Mouse (Mus musculus): ENCODE data around the gene Trpv3.

Trpv3 gene

DNA sequence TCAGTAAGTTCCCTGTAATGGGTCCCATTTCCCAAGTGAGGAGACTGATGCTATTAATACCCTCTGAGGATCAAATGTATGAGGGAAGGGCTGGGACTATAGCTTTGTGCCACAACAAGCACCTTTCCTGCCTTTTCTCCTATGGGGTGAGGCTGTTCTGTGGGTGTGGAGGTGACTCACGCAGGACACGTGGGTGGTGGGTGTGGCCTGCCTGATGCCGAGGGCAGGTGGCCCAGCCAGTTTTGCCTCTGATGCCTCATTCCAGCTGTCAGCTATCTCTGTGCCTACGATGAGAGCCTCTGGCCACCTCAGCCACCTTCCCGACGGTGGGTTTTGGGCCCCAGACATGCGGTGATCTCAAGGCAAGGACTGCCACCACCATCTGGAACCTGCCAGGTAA is at the start of gene Trpv3:
Gene Trpv3 (plus strand): TSS at position 122 of the 400 bp plus-strand sequence.
- Histone ChIP-seq H3K36me3 (ENCODE audit: control insufficient read depth, insufficient read depth, low read length, poor library complexity, severe bottlenecking) (no peaks in the 10 kb centered on the region), H3K27me3 (ENCODE audit: control insufficient read depth, insufficient read depth, low read length, poor library complexity, severe bottlenecking) (no peaks in the 10 kb centered on the region)
- no peak for DNase-seq (ENCODE audit: low read depth, low spot score)

DNA sequence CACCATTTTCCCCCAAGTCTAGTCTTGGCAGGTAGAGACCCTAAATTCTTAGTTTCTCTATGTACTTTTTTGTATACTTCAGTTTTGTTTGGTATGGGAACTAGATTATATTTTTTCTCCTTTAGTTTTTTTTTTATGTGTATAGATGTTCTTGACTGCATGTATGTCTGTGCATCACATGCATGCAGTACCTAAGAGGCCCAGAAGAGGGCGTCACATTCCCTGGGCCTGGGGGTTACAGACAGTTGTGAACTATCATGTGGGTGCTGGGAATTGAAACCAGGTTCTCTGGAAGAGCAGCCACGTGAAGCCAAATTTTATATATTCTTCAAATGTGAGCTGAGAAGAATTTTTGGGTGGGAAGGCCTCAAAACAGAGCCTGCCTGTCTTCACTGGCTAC is 47.5 kb upstream of the Trpv3 start:
- DNase-seq (ENCODE audit: low read depth, low spot score): no peak
- no peaks in the 10 kb centered on the region; the same call in 1 of the 2 replicates for H3K36me3 ChIP-seq (ENCODE audit: control insufficient read depth, insufficient read depth, low read length, poor library complexity, severe bottlenecking)

DNA sequence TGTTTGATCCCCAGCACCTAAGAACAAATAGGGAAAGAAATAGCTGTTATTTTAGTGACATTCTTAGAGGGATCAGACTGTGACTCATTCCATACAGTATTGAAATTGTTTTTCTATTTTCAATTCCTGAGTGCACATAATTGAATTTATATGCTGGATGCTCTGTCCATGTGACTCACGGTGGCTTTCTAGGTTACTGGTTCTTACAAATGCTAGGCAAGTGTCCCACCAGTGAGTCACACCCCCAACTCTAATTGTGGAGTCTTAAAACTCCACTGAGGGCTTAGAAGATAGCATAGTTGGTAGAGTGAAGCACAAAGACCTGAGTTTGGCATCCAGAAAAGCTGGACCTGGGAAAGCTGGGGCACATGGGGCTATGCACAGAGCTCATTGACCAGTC is 46.5 kb upstream of the Trpv3 start:
- DNase-seq (ENCODE audit: low read depth, low spot score): no peak
- Histone ChIP-seq H3K36me3 (ENCODE audit: control insufficient read depth, insufficient read depth, low read length, poor library complexity, severe bottlenecking) (no peaks in the 10 kb centered on the region; the same call in 1 of the 2 replicates), H3K27me3 (ENCODE audit: control insufficient read depth, insufficient read depth, low read length, poor library complexity, severe bottlenecking) (no peaks in the 10 kb centered on the region)

More for the DNA sequence above, 47.5 kb upstream of the Trpv3 start:
- no peaks in the 10 kb centered on the region for H3K27me3 ChIP-seq (ENCODE audit: control insufficient read depth, insufficient read depth, low read length, poor library complexity, severe bottlenecking)

DNA sequence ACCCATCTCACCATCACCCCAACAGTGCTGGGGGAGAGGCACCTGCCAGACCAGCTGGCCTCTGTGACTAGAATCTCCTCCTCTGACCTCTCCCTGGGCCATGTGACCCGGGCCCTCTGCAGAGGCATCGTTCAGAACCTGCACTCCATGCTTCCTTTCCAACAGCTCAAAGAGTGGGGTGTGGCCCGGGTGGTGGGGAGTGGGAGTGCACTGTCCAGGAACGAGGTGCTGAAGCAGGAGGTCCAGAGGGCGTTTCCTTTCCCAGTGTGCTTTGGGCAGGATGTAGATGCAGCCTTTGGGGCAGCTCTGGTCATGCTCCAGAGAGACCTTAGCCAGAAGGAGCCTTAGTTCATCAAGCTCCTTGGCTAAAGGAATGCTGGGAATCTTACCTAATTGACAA is 44.3 kb upstream of the Trpv3 start:
- Histone ChIP-seq H3K36me3 (ENCODE audit: control insufficient read depth, insufficient read depth, low read length, poor library complexity, severe bottlenecking) (no peaks in the 10 kb centered on the region; the same call in 1 of the 2 replicates), H3K27me3 (ENCODE audit: control insufficient read depth, insufficient read depth, low read length, poor library complexity, severe bottlenecking) (no peaks in the 10 kb centered on the region)
- no peak for DNase-seq (ENCODE audit: low read depth, low spot score)

DNA sequence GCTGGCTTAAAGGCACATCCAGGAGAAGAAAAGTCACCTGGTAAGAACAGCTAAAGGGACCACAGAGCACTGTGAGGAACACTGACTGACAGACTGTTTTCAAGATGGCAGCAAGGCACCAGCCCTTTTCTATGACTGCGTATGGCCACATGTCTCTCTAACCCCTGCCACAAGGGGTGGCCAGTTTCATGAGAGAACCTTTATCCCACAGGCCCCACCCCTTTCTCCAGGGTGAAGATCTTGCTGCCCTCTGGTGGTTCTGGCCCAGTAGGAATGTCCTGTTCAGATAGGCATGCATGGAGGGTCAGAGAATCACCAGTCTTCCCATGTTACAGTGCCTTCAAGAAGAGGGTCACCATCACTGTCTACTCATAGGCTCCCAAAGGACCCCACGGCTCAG is 43.2 kb upstream of the Trpv3 start:
- DNase-seq (ENCODE audit: low read depth, low spot score): peak; percentile 22
- Histone ChIP-seq H3K27me3 (ENCODE audit: control insufficient read depth, insufficient read depth, low read length, poor library complexity, severe bottlenecking) (no peaks in the 10 kb centered on the region), H3K36me3 (ENCODE audit: control insufficient read depth, insufficient read depth, low read length, poor library complexity, severe bottlenecking) (no peaks in the 10 kb centered on the region; the same call in 1 of the 2 replicates)

DNA sequence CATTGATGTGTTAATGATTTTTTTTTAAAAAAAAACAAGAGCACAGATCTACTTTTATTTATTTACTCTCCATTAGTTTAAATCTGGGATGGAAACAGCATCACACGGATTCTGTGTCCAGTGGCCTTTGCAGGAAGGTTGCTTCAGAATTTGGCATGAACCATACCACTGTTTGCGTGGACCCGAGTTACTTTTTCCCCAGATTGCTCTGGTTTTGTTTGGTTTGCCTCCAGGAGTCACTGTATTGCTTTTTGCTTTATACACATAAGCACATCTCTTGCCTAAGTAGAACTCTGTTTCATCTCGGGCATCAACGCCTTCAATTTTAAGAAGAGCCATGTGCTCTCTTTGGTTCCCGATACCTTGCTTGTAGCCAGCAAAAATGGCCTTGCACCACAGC is 41.3 kb upstream of the Trpv3 start:
- DNase-seq (ENCODE audit: low read depth, low spot score): no peak
- Histone ChIP-seq H3K36me3 (ENCODE audit: control insufficient read depth, insufficient read depth, low read length, poor library complexity, severe bottlenecking) (no peaks in the 10 kb centered on the region), H3K27me3 (ENCODE audit: control insufficient read depth, insufficient read depth, low read length, poor library complexity, severe bottlenecking) (no peaks in the 10 kb centered on the region)

DNA sequence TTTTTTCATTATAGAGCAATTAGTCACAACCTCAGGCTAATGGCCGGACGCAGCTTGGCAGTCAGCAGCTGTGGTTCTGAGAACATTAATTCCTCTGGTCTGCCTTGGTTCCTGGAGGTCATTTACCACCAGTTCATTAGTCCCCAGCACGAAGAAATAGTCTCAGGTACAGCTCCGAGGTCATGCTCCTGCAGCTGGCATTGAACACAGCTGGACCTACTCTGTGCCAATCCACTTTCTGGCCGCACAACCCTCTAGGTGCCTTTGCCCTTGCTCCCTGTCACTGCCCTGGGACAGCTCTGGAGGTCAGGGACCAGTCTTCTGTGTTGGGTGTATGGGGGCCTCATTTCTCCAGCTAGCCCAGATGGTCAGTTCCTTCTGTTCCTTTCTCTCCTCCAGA is 38.3 kb upstream of the Trpv3 start:
- H3K27me3 ChIP-seq (ENCODE audit: control insufficient read depth, insufficient read depth, low read length, poor library complexity, severe bottlenecking): no peaks in the 10 kb centered on the region
- H3K36me3 ChIP-seq (ENCODE audit: control insufficient read depth, insufficient read depth, low read length, poor library complexity, severe bottlenecking): no peaks in the 10 kb centered on the region
- DNase-seq (ENCODE audit: low read depth, low spot score): no peak

DNA sequence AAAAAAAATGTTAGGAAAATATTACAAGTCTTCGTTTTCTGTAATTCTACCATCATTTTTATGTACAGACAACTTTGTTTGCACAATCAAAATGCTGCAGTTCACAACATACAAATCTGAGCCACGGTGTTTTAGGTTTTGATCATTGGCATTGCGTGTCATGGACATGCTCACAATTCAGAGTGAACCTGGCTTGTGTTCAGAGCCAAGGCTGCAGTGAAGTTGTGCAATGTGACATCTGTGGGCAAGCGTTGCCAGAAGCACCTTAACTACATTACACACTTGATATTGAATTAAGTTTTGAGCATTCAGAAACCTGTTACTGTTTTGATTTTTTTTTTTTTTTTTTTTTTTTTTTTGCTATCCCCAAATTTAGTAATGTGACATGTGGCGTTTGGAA is 37.1 kb upstream of the Trpv3 start:
- Histone ChIP-seq H3K27me3 (ENCODE audit: control insufficient read depth, insufficient read depth, low read length, poor library complexity, severe bottlenecking) (no peaks in the 10 kb centered on the region), H3K36me3 (ENCODE audit: control insufficient read depth, insufficient read depth, low read length, poor library complexity, severe bottlenecking) (no peaks in the 10 kb centered on the region)
- DNase-seq (ENCODE audit: low read depth, low spot score): no peak

DNA sequence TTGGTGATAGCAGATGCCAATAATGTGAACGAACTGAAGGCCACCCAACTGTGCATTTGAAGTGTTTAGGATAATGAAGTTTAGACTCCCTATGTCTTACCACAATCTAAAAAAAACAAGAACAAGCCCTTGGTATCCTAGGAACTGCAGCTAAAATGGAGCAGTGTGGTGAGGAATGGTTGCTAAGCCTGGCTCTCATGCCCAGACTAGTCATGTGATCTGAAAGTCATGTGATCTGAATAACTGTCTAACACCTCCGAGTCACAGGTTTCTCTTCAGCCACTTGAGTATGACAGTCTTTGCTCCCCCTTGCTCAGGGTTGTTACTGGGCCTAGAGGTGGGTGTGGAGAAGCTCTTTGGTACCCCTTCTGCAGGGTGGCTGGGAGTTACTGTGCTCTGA is 34.7 kb upstream of the Trpv3 start:
- no peaks in the 10 kb centered on the region for H3K27me3 ChIP-seq (ENCODE audit: control insufficient read depth, insufficient read depth, low read length, poor library complexity, severe bottlenecking)
- no peaks in the 10 kb centered on the region for H3K36me3 ChIP-seq (ENCODE audit: control insufficient read depth, insufficient read depth, low read length, poor library complexity, severe bottlenecking)
- no peak for DNase-seq (ENCODE audit: low read depth, low spot score)

DNA sequence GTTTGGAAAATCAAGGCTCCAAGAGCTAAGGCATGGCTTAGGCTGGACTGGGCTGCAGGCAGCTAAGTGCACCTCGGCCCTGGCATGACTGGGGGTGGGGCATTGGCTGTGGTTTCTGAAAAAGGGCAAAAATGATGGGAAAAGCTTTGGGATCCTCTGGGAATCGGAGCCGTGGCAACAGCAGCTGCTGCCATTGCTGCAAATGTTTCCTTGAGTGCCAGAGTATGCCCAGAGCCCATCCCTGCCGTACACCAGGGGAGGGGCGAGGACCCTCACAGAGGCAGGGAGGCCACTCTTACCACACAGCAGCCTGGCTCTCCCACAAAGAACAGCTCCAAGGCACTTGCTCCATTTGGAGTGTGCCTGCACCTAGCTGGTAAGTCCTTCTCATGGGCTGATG is 33.2 kb upstream of the Trpv3 start, which contains the start of gene Trpv1:
Gene Trpv1 (plus strand): TSS at position 301 of the 400 bp plus-strand sequence.
- no peak for DNase-seq (ENCODE audit: low read depth, low spot score)
- Histone ChIP-seq H3K27me3 (ENCODE audit: control insufficient read depth, insufficient read depth, low read length, poor library complexity, severe bottlenecking) (no peaks in the 10 kb centered on the region), H3K36me3 (ENCODE audit: control insufficient read depth, insufficient read depth, low read length, poor library complexity, severe bottlenecking) (no peaks in the 10 kb centered on the region)

DNA sequence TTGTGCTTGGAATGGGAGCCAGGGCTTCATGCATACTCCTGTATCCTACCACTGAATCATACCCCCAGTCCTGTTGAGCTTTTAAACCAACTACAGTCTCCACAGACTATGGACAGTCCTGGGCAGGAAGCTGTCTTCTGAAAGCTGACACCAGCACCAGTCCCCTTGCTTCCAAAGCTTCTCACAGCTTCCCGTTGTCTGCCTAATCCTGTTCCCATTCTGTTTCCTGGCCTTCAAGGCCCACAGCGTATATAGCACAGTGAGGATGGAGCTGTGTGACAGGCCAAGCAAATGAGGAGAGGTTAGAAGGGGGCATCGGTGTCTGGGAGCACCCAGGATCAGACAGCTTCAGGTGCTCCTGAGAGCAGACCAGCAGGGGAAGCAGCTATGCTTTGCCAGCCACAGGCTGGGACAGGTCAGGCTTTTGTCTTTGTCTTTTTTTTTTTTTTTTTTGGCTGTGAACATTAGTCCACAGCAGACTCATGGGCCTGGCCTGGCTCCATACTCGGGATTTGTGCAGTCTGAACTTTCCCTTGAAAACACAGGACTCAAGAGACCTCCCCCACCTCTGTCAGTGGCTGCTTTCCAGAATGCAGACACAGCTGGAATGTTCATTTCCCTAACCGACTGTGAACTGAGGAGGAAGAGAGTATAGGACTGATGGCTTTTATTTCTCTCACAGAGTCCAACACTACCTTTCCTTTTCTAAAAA is 31.0 kb upstream of the Trpv3 start:
- Histone ChIP-seq H3K36me3 (ENCODE audit: control insufficient read depth, insufficient read depth, low read length, poor library complexity, severe bottlenecking) (no peaks in the 10 kb centered on the region), H3K27me3 (ENCODE audit: control insufficient read depth, insufficient read depth, low read length, poor library complexity, severe bottlenecking) (no peaks in the 10 kb centered on the region)
- no peak for DNase-seq (ENCODE audit: low read depth, low spot score)

DNA sequence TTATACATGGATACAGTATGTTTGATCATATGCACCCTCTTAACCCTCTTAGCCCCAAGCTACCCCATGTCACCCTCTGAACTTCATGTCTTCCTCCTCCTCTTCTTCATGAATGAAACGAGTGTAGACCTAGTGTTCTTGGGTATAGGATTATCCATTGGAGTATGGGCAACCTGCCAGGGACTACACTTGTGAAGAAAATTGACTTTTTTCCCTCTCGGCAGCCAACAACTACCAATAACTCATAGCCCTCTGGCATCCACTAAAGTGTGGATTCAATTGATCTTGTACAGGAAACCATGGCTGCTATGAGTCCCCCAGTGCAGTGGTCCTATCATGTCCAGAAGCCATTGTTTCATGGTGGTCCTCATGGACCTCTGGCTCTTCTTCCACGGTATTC is 30.5 kb upstream of the Trpv3 start:
- no peak for DNase-seq (ENCODE audit: low read depth, low spot score)
- Histone ChIP-seq H3K36me3 (ENCODE audit: control insufficient read depth, insufficient read depth, low read length, poor library complexity, severe bottlenecking) (no peaks in the 10 kb centered on the region), H3K27me3 (ENCODE audit: control insufficient read depth, insufficient read depth, low read length, poor library complexity, severe bottlenecking) (no peaks in the 10 kb centered on the region)

DNA sequence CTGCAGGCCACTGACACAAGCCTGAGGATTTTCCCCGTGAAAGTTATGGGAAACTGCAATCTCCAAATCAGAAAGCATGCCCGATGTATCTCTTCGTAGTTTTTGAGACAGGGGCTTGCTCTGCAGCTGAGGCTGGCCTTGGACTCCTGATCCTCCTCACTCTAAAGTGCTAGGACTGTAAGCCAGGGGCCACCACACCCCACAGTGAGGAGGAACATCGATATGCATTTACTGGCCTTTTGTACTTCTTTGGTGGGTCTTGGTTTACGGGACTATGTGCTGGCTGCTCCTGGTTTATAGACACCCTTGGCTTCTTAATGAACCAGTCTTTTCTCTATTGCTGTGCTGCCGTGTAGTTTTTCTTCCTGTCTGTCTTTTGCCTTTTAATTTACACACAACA is 25.0 kb upstream of the Trpv3 start:
- no peak for DNase-seq (ENCODE audit: low read depth, low spot score)
- H3K36me3 ChIP-seq (ENCODE audit: control insufficient read depth, insufficient read depth, low read length, poor library complexity, severe bottlenecking): no peaks in the 10 kb centered on the region
- H3K27me3 ChIP-seq (ENCODE audit: control insufficient read depth, insufficient read depth, low read length, poor library complexity, severe bottlenecking): no peaks in the 10 kb centered on the region

DNA sequence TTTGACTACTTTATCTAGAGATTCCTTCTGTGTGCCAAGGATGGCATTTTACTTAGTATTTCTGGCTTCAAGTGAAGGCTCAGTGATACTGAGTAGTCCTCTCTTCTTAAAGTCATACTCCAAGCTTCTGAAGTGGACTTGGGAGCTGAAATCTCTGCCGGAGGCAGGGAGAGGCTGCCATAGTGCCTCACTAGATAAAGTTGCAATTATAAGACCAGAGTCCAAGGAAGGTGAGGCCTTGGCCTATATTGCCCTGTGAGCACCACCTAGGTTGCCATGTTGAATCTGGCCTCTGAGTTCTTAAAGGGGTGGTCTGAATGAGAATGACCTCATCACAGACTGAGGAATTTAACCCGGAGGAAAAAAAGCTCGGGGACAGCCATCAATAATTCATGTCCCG is 24.4 kb upstream of the Trpv3 start:
- no peak for DNase-seq (ENCODE audit: low read depth, low spot score)
- Histone ChIP-seq H3K27me3 (ENCODE audit: control insufficient read depth, insufficient read depth, low read length, poor library complexity, severe bottlenecking) (no peaks in the 10 kb centered on the region), H3K36me3 (ENCODE audit: control insufficient read depth, insufficient read depth, low read length, poor library complexity, severe bottlenecking) (no peaks in the 10 kb centered on the region)

DNA sequence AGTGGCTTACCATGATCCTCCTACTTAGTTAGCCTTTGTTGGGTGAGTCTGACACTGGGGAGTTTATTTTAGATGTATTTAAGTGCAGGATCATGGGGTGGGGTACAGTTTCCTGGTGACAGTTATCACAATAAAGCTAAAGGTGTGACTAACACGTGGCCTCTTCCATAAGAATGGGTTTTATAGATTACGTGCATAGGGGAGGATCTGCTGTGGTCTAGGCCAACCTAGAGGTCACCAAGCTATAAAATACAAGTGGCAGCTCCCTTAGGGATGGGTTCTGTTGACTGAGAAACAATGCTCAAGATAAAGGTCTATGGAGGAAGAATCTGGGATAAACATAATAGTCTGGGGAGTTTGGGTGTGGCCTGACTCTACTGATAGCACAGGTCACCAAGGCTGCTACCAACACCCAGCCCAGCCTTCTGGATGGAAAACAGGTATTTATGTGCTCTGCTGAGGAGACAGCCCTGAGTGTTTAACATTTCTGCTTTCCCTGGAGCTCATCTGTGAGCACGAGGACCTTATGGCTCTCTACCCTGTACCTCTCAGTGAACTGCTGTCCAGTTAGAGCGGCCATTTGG is 9.7 kb upstream of the Trpv3 start:
- Histone ChIP-seq H3K27me3 (ENCODE audit: control insufficient read depth, insufficient read depth, low read length, poor library complexity, severe bottlenecking) (no peaks in the 10 kb centered on the region), H3K36me3 (ENCODE audit: control insufficient read depth, insufficient read depth, low read length, poor library complexity, severe bottlenecking) (no peaks in the 10 kb centered on the region)
- no peak for DNase-seq (ENCODE audit: low read depth, low spot score)

DNA sequence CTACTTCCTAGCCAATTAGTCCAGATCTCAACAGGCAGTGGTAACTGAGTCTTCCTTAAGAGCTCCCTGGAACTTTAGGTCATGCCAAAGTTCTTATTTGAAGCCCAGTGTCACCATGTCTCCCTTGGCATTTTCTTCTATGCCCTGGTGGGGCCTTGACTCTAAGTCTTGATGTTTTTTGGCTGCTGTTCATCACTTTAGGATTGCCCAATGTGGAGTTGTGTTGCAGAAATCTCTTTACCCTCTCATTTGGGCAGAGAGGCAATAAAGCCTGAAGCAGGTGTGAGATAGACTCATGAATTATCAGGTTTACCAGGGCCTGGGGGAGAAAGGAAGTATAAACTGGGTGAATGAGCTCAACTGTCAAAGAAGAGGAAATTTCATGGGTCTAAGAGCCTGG is 8.5 kb upstream of the Trpv3 start:
- H3K27me3 ChIP-seq (ENCODE audit: control insufficient read depth, insufficient read depth, low read length, poor library complexity, severe bottlenecking): no peaks in the 10 kb centered on the region
- no peaks in the 10 kb centered on the region for H3K36me3 ChIP-seq (ENCODE audit: control insufficient read depth, insufficient read depth, low read length, poor library complexity, severe bottlenecking)
- DNase-seq (ENCODE audit: low read depth, low spot score): no peak
